Mouse (Mus musculus): Measurements from ENCODE around the gene Anp32b.

GRCm38 (mm10) chr4:46404042-46404795 is 46.5 kb upstream of the Anp32b start:
- no peak for TF ChIP-seq CTCF (IDR thresholded peaks at IDR 0.05; ENCODE audit: low read depth, low read length)
- no peak for TF ChIP-seq POLR2A (IDR thresholded peaks at IDR 0.05; ENCODE audit: borderline replicate concordance, low read depth, low read length)

Data from bone marrow macrophage, adult 2 months (primary cell).